Mouse (Mus musculus): ENCODE measurements around the gene Pabpc1l. TPM values are rescaled to one million over a fixed set of nuclear protein-coding genes. Genes with fewer than 3 reads are reported as not detected.

Pabpc1l gene
- polyA plus RNA-seq (2015; fragmentation: Nextera tagmentation; extraction: Ambion mirVana), result 1.5 and 1.7 TPM in 2 replicates

GRCm38 (mm10) chr2:164025150-164025549 lies at the start of gene Pabpc1l:
Pabpc1l (plus strand) TSS chr2:164025450.

DNA sequence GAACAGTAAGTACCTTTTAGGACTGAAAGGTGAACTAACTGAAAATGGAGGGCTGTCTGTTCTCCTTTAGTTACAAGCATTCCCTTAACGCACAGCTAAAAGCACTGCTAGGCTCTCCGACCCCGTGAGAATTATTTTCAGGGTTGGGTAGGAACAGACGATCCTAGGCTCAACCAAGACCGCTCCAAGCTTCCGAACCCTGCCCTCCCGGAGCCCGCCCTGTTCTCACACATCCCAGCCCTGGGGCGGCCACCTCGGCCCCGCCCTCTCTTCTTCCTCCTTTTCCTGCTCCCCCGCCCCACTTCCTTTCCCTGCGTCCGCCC lies 30.6 kb upstream of the Pabpc1l start, which contains the start of gene Ywhab:
Gene Ywhab, plus strand, starts transcription at position 307 of the 323 bp plus-strand sequence.

GRCm38 (mm10) chr2:164070142-164070764 lies 45.0 kb downstream of the Pabpc1l start, which contains the start of gene Stk4:
Stk4 (plus strand) TSS chr2:164070322.

GRCm38 (mm10) chr2:164070765-164071436 lies 45.7 kb downstream of the Pabpc1l start, which contains the start of gene Tomm34:
Tomm34 (minus strand) TSS chr2:164071169.

Other genes starting within 250 kb of the Pabpc1l start
- 0.61 and 0.66 TPM in 2 replicates for gene Ccn5, start 204.6 kb upstream of the Pabpc1l start, polyA plus RNA-seq (2015; fragmentation: Nextera tagmentation; extraction: Ambion mirVana)
- 0.08 and 0.11 TPM in 2 replicates for gene Kcnk15, start 171.8 kb upstream of the Pabpc1l start, polyA plus RNA-seq (2015; fragmentation: Nextera tagmentation; extraction: Ambion mirVana)
- gene Rims4, start 106.8 kb upstream of the Pabpc1l start, polyA plus RNA-seq (2015; fragmentation: Nextera tagmentation; extraction: Ambion mirVana), result 17.1 and 18.3 TPM in 2 replicates
- 574 and 581 TPM in 2 replicates for gene Ywhab, start 30.5 kb upstream of the Pabpc1l start, polyA plus RNA-seq (2015; fragmentation: Nextera tagmentation; extraction: Ambion mirVana)
- 10.0 and 10.6 TPM in 2 replicates for gene Stk4, start 44.9 kb downstream of the Pabpc1l start, polyA plus RNA-seq (2015; fragmentation: Nextera tagmentation; extraction: Ambion mirVana)
- 37.3 and 38.0 TPM in 2 replicates for gene Tomm34, start 45.7 kb downstream of the Pabpc1l start, polyA plus RNA-seq (2015; fragmentation: Nextera tagmentation; extraction: Ambion mirVana)
- 3.9 and 4.2 TPM in 2 replicates for gene Kcns1, start 145.7 kb downstream of the Pabpc1l start, polyA plus RNA-seq (2015; fragmentation: Nextera tagmentation; extraction: Ambion mirVana)
- not detected in 2 replicates for gene Wfdc5, start 157.3 kb downstream of the Pabpc1l start, polyA plus RNA-seq (2015; fragmentation: Nextera tagmentation; extraction: Ambion mirVana)
- not detected in 2 replicates for gene Wfdc12, start 165.2 kb downstream of the Pabpc1l start, polyA plus RNA-seq (2015; fragmentation: Nextera tagmentation; extraction: Ambion mirVana)
- gene Wfdc15a, start 174.7 kb downstream of the Pabpc1l start, polyA plus RNA-seq (2015; fragmentation: Nextera tagmentation; extraction: Ambion mirVana), result not detected in 2 replicates
- not detected in 2 replicates for gene Wfdc15b, start 196.2 kb downstream of the Pabpc1l start, polyA plus RNA-seq (2015; fragmentation: Nextera tagmentation; extraction: Ambion mirVana)
- not detected in 2 replicates for gene Svs2, start 213.0 kb downstream of the Pabpc1l start, polyA plus RNA-seq (2015; fragmentation: Nextera tagmentation; extraction: Ambion mirVana)
- not detected in 2 replicates for gene Svs3b, start 231.2 kb downstream of the Pabpc1l start, polyA plus RNA-seq (2015; fragmentation: Nextera tagmentation; extraction: Ambion mirVana)

Data from neural tube, postnatal 0 days (tissue).